ENCODE assay signal across 10 mouse cellular contexts in the genomic region with DNA sequence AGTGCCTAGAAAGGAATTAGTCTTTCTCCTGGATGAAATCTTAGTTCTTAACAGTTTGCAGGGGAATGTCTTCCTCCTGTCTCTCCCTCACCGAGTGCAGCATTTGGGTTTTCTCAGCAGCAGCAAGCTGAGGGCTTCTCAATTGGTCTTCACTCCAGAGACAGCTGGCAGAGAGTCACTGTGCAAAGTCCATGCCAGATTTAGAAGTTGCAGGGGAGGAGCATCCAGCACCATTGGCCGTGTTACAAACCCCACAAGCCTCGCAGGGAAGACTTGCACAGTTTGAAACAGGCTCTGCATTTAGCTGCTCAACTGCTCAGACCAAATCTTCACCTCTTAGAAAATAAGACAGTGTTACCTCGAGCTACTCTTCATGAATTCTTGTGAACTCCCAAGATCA.
A peak's percentile ranks its signal among the peaks of the same experiment; 100 is the strongest.
DNase-seq lines count a peak whose midpoint lies in the region; ATAC-seq and TF ChIP-seq lines count a peak whose summit lies in the region.
"Had no signal": no experiment of that assay in that cellular context is flagged by ENCODE, and none has a peak within 500 bp of the region (broad histone marks: within the 10 kb centered on the region; RNA-seq: fewer than 3 reads in every experiment).

No protein-coding gene starts in this region.

- no peak overlapping the region for H3K4me2 ChIP-seq in midbrain, postnatal 0 days (ENCODE audit: low read depth, low read length, poor library complexity, severe bottlenecking)
- H3K4me2 ChIP-seq in forebrain, embryonic 16.5 days (ENCODE audit: low read length), result no peak overlapping the region
- H3K4me2 ChIP-seq: heart, embryonic 15.5 days; neural tube, embryonic 13.5 days had no signal

- H3K27ac ChIP-seq in midbrain, postnatal 0 days (ENCODE audit: low read depth, low read length), result no peak overlapping the region
- H3K27ac ChIP-seq in midbrain, embryonic 10.5 days (replicated peaks), result no peak overlapping the region
- no peak overlapping the region; the same call in 1 of the 2 replicates for H3K27ac ChIP-seq in forebrain, embryonic 16.5 days (ENCODE audit: low read length)
- H3K27ac ChIP-seq: heart, embryonic 15.5 days; neural tube, embryonic 13.5 days had no signal

- peaks cover 2% of the 10 kb centered on the region; the same call in 1 of the 2 replicates for H3K36me3 ChIP-seq in midbrain, postnatal 0 days (ENCODE audit: insufficient read depth, low read length)
- no peaks in the 10 kb centered on the region for H3K36me3 ChIP-seq in midbrain, embryonic 10.5 days
- H3K36me3 ChIP-seq in forebrain, embryonic 16.5 days (ENCODE audit: control insufficient read depth, insufficient read depth), result no peaks in the 10 kb centered on the region; the same call in 1 of the 2 replicates
- H3K36me3 ChIP-seq: heart, embryonic 15.5 days had no signal

- ATAC-seq in midbrain, postnatal 0 days (ENCODE audit: low FRiP score), result no peak
- peak; percentile 83 for ATAC-seq in forebrain, embryonic 16.5 days

- peak; percentile 85 for DNase-seq in midbrain, postnatal 0 days (ENCODE audit: low spot score)
- DNase-seq in midbrain, embryonic 10.5 days (ENCODE audit: low spot score), result no peak
- DNase-seq in kidney, adult 18-20 months, result peak; percentile 63
- peak; percentile 49 to 92 for DNase-seq in left cerebral cortex, adult 8-10 months (ENCODE audit: low spot score in 2 of 2)
- DNase-seq in right cerebral cortex, postnatal 10 days (ENCODE audit: low spot score in 2 of 2), result peak; percentile 92 to 95
- DNase-seq in B cell, adult 2 months, result no peak
- DNase-seq in yolk sac, embryonic 10.5 days (ENCODE audit: low spot score), result no peak

- H3K4me1 ChIP-seq in midbrain, postnatal 0 days (ENCODE audit: insufficient read depth, low read length), result peaks cover 8% of the 10 kb centered on the region
- H3K4me1 ChIP-seq in midbrain, embryonic 10.5 days, result peaks cover 21% of the 10 kb centered on the region
- H3K4me1 ChIP-seq in forebrain, embryonic 16.5 days (replicated peaks; ENCODE audit: control insufficient read depth, insufficient read depth, low read length), result peaks cover 21% of the 10 kb centered on the region
- H3K4me1 ChIP-seq: heart, embryonic 15.5 days had no signal

- TF ChIP-seq CTCF in midbrain, postnatal 0 days (IDR thresholded peaks at IDR 0.05), result no peak

- no peak overlapping the region for H3K9ac ChIP-seq in midbrain, postnatal 0 days (replicated peaks; ENCODE audit: low read length, poor library complexity, severe bottlenecking)
- H3K9ac ChIP-seq in forebrain, embryonic 16.5 days (replicated peaks; ENCODE audit: low read depth, low read length), result no peak overlapping the region
- H3K9ac ChIP-seq: heart, embryonic 15.5 days; neural tube, embryonic 13.5 days had no signal

- no peaks in the 10 kb centered on the region for H3K9me3 ChIP-seq in midbrain, postnatal 0 days (ENCODE audit: low read length)
- no peaks in the 10 kb centered on the region for H3K9me3 ChIP-seq in midbrain, embryonic 10.5 days (replicated peaks)
- no peaks in the 10 kb centered on the region for H3K9me3 ChIP-seq in forebrain, embryonic 16.5 days (ENCODE audit: control insufficient read depth, low read length)
- H3K9me3 ChIP-seq: heart, embryonic 15.5 days; neural tube, embryonic 13.5 days had no signal

- H3K4me3 ChIP-seq in midbrain, postnatal 0 days (ENCODE audit: low read depth, low read length), result no peak overlapping the region
- no peak overlapping the region for H3K4me3 ChIP-seq in midbrain, embryonic 10.5 days
- no peak overlapping the region for H3K4me3 ChIP-seq in forebrain, embryonic 16.5 days (replicated peaks; ENCODE audit: low read length)
- H3K4me3 ChIP-seq: heart, embryonic 15.5 days; neural tube, embryonic 13.5 days had no signal

- no peaks in the 10 kb centered on the region for H3K27me3 ChIP-seq in midbrain, postnatal 0 days (ENCODE audit: insufficient read depth, low read length)
- H3K27me3 ChIP-seq in midbrain, embryonic 10.5 days (ENCODE audit: low read depth, poor library complexity, severe bottlenecking), result no peaks in the 10 kb centered on the region
- no peaks in the 10 kb centered on the region for H3K27me3 ChIP-seq in forebrain, embryonic 16.5 days (replicated peaks; ENCODE audit: control insufficient read depth, insufficient read depth, low read length)
- H3K27me3 ChIP-seq: heart, embryonic 15.5 days; neural tube, embryonic 13.5 days had no signal

- 46% methylated on average over 4 of the region's 4 CpGs for WGBS in midbrain, postnatal 0 days
- WGBS in midbrain, embryonic 10.5 days, result 73% methylated on average over 4 of the region's 4 CpGs
- 44% methylated on average over 4 of the region's 4 CpGs for WGBS in forebrain, embryonic 16.5 days

Comparison
In these comparisons a context has a peak if more than half of its experiments do, and no peak if none do; other contexts are left out.
1. DNase-seq: peak in midbrain, postnatal 0 days (single experiment), kidney, adult 18-20 months (single experiment), left cerebral cortex, adult 8-10 months (2 of 2) and right cerebral cortex, postnatal 10 days (2 of 2); none in midbrain, embryonic 10.5 days (single experiment), B cell, adult 2 months (0 of 2) and yolk sac, embryonic 10.5 days (single experiment).